Mouse (Mus musculus): ENCODE results near the gene Camkk1. TPM values are rescaled to one million over a fixed set of nuclear protein-coding genes. Genes with fewer than 3 reads are reported as not detected.

Gene Camkk1
- total RNA-seq (2022): 100 to 1,000 TPM; 123 to 167 (median 149) TPM

- DNase-seq (ENCODE audit: low spot score in 2 of 2): peak; percentile 90 to 91
Observed at GRCm38 (mm10) chr11:73018471-73019146, at the start of gene Camkk1. TSS of gene Camkk1 (plus strand) at chr11:73019008.

GRCm38 (mm10) chr11:72974995-72975503 lies 43.8 kb upstream of the Camkk1 start:
- DNase-seq (ENCODE audit: low spot score in 2 of 2): no peak

GRCm38 (mm10) chr11:72982516-72982915 lies 36.3 kb upstream of the Camkk1 start:
- no peak for DNase-seq (ENCODE audit: low spot score in 2 of 2)

- no peak for DNase-seq (ENCODE audit: low spot score in 2 of 2)
Observed at GRCm38 (mm10) chr11:72983283-72983682, 35.5 kb upstream of the Camkk1 start.

GRCm38 (mm10) chr11:72986745-72987144 lies 32.1 kb upstream of the Camkk1 start:
- no peak for DNase-seq (ENCODE audit: low spot score in 2 of 2)

- DNase-seq (ENCODE audit: low spot score in 2 of 2): no peak
Observed at GRCm38 (mm10) chr11:72987234-72987633, 31.6 kb upstream of the Camkk1 start.

- no peak for DNase-seq (ENCODE audit: low spot score in 2 of 2)
Observed at GRCm38 (mm10) chr11:72987807-72988206, 31.0 kb upstream of the Camkk1 start.

GRCm38 (mm10) chr11:72989044-72989443 lies 29.8 kb upstream of the Camkk1 start:
- no peak for DNase-seq (ENCODE audit: low spot score in 2 of 2)

- DNase-seq (ENCODE audit: low spot score in 2 of 2): no peak
Observed at GRCm38 (mm10) chr11:72990688-72991087, 28.1 kb upstream of the Camkk1 start.

GRCm38 (mm10) chr11:72991961-72992360 lies 26.8 kb upstream of the Camkk1 start:
- DNase-seq (ENCODE audit: low spot score in 2 of 2): no peak

GRCm38 (mm10) chr11:72996346-72996745 lies 22.5 kb upstream of the Camkk1 start:
- DNase-seq (ENCODE audit: low spot score in 2 of 2): no peak

GRCm38 (mm10) chr11:72996781-72997180 lies 22.0 kb upstream of the Camkk1 start:
- no peak for DNase-seq (ENCODE audit: low spot score in 2 of 2)

- no peak for DNase-seq (ENCODE audit: low spot score in 2 of 2)
Observed at GRCm38 (mm10) chr11:72997529-72998326, 21.1 kb upstream of the Camkk1 start.

- DNase-seq (ENCODE audit: low spot score in 2 of 2): no peak
Observed at GRCm38 (mm10) chr11:72998771-72999170, 20.0 kb upstream of the Camkk1 start, which contains the start of gene P2rx1. TSS of gene P2rx1 (plus strand) at chr11:72999103.

GRCm38 (mm10) chr11:73001029-73001428 lies 17.8 kb upstream of the Camkk1 start:
- DNase-seq (ENCODE audit: low spot score in 2 of 2): peak in 1 of 2 experiments; percentile 68

- peak in 1 of 2 experiments; percentile 67 for DNase-seq (ENCODE audit: low spot score in 2 of 2)
Observed at GRCm38 (mm10) chr11:73006377-73006776, 12.4 kb upstream of the Camkk1 start.

GRCm38 (mm10) chr11:73007113-73007512 lies 11.7 kb upstream of the Camkk1 start:
- DNase-seq (ENCODE audit: low spot score in 2 of 2): no peak

- peak in 1 of 2 experiments; percentile 55 for DNase-seq (ENCODE audit: low spot score in 2 of 2)
Observed at GRCm38 (mm10) chr11:73007698-73008481, 10.9 kb upstream of the Camkk1 start.

GRCm38 (mm10) chr11:73008826-73009225 lies 10.0 kb upstream of the Camkk1 start:
- no peak for DNase-seq (ENCODE audit: low spot score in 2 of 2)

GRCm38 (mm10) chr11:73009531-73010274 lies 9.1 kb upstream of the Camkk1 start:
- no peak for DNase-seq (ENCODE audit: low spot score in 2 of 2)

- DNase-seq (ENCODE audit: low spot score in 2 of 2): no peak
Observed at GRCm38 (mm10) chr11:73013981-73014380, 4.8 kb upstream of the Camkk1 start.
